Mouse (Mus musculus) cerebellum, adult (tissue): Measurements from ENCODE around the gene Wnt8b.
"Not testable (repeated sequence)": the region's sequence is repeated elsewhere in the genome, so short reads cannot be mapped to it uniquely, and the experiment has no call there.

Source experiments
- ATAC-seq: cut with Nextera tagmentation; 2 replicates; pipeline ENCODE4 v1.9.2; 2017; ENCODE audit warnings: mild to moderate bottlenecking, moderate library complexity, mixed read lengths; ENCODE audit not compliant: insufficient number of reproducible peaks, low FRiP score, low TSS enrichment

The Wnt8b gene

GRCm38 (mm10) chr19:44493128-44493527 lies at the start of gene Wnt8b:
TSS of gene Wnt8b (plus strand) at chr19:44493472.
- ATAC-seq = no peak

DNA sequence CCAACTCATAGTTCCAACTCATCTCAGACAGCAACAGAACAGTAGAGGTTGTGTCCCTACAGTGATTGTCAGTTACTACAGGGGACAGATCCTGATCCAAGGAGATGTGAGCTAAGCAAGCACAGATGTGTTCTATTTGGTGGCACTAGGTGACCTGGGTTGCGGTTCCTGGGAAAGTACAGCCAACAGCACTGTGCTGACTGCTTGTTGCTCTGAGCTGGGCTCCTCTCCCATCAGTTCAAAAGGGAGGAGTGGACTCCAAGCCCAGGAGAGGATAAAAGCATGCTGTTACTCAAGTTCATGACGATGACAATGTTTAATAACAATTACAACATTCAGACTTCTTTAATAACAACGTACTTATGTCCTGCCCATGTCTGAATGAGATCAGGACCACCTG lies 47.5 kb upstream of the Wnt8b start:
- ATAC-seq = no peak

DNA sequence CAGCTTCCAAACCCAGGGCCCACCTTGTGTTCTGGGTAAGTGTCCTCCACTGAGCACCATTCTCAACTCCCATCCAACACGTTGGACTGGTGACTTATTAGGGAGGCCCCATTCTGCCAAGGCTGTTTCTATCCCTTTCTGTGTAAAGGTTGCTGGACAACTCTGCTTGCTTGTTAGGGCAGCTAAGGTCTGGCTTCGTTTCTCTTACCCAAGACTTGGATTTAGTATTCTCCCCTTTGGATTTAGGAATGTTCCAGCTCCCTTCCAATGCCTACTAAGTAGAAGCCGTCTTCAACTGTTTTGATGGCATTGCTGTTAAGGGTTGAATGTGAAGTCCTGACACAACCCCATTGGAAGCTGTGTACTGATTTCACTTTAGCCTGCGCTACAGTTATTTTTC lies 45.3 kb upstream of the Wnt8b start:
- no peak for ATAC-seq

- ATAC-seq = no peak
Measured at GRCm38 (mm10) chr19:44454862-44455261, 38.4 kb upstream of the Wnt8b start.

DNA sequence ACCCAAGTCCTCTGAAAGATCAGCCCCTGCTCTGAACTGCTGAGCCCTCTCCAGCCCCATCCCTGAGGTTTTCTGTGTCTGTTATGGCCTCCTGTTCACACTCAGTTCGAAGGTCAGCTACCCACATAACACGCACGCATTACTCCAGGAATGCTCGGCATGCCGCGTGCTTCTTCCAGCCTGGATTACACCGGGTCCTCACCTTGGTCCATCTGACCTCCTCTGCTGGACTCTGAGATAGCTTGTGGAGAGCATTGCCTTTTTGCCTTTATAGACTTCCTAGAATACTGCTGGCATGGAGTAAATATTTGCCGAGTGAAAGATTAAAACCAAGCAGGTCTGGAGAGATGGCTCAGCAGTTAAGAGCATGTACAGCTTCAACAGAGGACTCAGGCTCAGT lies 37.9 kb upstream of the Wnt8b start:
- ATAC-seq = no peak

DNA sequence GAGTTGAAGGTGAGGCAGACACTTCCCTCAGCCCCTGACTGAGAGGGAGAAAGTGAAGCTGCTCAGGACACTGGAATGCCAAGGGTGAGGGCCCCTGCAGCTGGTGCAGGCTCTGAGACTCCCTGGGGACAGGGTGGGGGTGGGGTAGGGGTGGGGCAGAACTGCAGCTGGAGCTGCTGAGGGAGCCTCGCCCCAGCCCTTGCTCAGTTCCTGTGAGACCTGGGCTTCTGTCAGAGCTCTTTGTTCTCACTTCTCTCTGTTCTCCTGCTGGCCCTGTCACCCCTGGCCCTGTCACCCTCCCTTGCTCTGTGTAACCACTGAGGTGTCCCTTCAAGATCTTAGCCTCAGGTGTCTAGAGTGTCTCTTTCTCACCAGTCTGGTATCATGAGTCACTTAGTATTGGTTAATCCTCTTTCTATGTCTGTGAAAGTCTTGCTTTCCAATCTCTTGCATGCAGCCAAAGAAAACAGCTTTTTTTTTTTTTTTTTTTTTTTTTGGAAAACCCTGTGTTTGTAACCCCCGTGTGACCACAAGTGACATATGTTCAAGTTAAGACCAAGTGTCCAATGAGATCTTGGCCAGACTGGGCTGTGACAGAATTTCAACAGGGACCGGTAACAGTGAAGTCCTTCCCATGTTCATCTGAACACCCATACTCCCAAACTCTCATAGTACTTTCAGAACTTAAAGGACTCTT lies 35.8 kb upstream of the Wnt8b start:
- ATAC-seq = no peak

- ATAC-seq = peak; percentile 75; the same call in 1 of the 2 replicates
Measured at GRCm38 (mm10) chr19:44458696-44459095, 34.6 kb upstream of the Wnt8b start.

DNA sequence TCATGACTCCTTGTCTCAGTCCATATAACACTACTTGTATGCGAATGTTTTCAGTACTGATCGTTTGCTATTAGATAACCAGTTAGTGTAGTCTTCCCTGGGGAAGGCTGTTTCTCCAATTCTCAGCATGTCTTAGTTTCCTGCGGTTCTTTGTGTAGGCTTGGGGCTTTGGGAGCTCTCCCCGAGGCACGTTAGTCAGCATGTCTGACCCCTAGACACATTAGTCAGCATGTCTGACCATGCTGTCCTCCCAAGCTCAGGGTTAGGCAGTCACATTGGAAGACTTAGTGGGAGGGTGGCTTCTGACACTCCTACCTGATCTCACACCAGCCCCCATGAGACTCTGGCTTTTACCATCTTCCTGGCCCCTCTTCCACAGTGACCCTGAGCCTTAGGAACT lies 32.8 kb upstream of the Wnt8b start:
- ATAC-seq = no peak

DNA sequence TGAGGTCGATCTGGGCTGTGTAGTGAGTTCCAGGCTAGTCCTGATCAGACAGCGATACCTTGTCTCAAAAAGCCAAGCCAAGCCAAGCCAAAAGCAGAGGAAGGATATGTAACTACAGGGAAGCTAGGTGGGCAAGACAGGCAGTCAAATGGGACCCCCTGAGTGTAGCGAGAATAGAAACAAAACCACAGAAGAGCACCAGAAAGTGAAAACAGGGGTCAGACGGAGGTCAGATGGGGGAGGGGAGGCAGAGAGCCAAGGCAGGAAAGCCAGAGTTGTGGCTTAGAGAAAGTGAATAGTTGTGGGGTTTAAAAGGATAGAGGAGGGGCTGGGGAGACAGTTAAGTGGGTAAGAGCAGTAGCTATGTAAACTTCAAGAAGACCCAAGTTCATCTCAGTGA lies 31.8 kb upstream of the Wnt8b start:
- ATAC-seq = no peak

- no peak for ATAC-seq
Measured at GRCm38 (mm10) chr19:44462141-44462540, 31.1 kb upstream of the Wnt8b start.

- not testable (repeated sequence) for ATAC-seq
Measured at GRCm38 (mm10) chr19:44465960-44466525, 27.2 kb upstream of the Wnt8b start.

DNA sequence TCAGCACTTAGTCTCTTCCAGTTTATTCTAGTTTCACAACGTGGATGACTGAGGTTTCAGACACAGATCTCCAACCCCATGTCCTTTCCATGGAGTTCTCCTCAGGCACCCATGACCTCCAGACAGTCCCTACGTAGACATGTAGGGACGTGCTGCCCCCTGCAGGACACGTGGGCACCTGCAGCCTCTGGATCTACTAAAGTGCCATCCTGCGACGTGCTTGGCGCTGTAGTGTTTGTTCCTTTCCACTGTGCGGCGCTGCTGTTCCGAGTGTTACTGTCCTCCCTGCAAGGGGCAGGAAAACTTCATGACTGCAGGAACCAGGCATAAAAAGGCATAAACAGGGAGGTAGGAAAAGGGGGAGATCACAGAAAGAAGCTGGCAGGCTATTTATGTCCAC lies 19.1 kb upstream of the Wnt8b start:
- ATAC-seq = peak; percentile 66; the same call in 1 of the 2 replicates

DNA sequence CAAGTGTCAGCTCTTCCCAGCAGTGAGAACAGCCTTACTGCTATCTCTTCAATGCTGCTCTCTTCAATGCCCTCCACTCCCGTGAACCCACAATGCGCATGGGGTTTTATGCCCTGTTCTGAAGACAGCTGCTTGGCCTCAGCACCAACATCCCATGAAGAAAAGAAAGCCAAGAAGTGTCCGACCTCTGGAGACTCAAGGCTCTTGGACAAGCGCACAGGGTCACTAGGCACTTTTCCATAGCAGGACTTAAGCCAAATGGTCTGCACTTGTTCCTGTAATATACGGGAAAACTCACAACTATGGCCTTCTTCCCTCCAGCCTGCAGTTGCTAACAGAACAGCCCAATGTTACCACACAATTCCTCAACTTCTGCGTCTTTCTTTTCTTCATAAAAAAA lies 18.0 kb upstream of the Wnt8b start:
- no peak for ATAC-seq

- ATAC-seq = no peak
Measured at GRCm38 (mm10) chr19:44476541-44476940, 16.7 kb upstream of the Wnt8b start.

DNA sequence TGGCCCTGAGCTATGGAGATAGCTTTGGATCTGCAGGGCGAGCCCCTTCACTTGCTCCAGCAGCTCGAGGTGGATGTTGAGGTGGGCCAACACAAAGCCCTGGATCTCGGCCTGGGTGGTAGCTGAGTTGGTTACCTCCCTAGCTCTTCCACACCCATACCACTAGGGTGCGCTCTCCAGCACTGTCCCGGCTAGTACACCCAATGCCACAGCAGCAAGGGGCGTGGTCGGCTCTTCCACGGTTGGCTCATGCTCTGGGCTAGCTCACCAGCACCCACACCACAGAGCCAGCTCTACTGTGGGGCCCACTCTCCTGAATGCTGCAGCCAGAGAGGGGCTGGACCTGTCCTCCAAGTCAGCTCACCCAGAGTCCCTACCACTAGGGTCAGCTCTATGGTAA lies 6.0 kb upstream of the Wnt8b start:
- no peak for ATAC-seq

- no peak for ATAC-seq
Measured at GRCm38 (mm10) chr19:44496511-44496910, 3.2 kb downstream of the Wnt8b start.

GRCm38 (mm10) chr19:44496941-44497340 lies 3.7 kb downstream of the Wnt8b start:
- ATAC-seq = no peak

DNA sequence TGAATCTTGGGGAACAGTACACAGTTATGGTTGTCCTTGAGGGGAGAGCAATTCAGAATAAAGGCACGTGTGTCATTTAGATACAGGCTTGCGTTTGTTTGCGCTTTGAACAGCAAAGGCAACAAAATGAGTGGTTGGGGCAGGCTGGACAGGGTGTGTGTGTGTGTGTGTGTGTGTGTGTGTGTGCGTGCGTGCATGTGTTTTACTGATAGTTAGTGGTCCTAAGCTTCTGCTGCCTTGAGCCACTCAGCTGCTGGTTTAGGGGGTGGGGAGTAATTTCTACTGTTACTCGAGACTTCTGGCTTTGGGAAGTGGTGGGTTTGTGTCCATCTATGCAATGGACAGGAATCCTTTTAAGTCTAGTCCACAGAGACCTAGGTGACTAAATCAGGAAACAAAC lies 5.7 kb downstream of the Wnt8b start:
- no peak for ATAC-seq

DNA sequence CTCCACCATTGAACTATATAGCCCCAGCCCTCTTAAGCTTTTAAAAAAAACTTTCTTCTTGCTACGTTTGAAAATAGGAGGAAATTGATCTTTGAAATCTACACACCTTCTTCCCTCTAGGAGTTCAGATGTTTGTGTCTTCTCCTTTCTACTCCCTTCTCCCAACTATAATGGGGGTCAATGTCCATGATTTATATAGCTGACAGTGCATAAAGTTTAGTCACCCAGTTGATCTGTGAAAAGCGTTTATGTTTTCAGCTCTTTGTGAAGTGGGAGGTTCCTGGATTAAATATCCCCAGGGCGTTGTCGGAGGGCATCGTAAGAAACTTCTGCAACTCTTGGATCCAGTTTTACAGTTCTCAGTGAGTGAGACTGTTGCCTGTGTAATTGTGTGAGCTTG lies 7.0 kb downstream of the Wnt8b start:
- no peak for ATAC-seq

GRCm38 (mm10) chr19:44501925-44502324 lies 8.7 kb downstream of the Wnt8b start:
- no peak for ATAC-seq

DNA sequence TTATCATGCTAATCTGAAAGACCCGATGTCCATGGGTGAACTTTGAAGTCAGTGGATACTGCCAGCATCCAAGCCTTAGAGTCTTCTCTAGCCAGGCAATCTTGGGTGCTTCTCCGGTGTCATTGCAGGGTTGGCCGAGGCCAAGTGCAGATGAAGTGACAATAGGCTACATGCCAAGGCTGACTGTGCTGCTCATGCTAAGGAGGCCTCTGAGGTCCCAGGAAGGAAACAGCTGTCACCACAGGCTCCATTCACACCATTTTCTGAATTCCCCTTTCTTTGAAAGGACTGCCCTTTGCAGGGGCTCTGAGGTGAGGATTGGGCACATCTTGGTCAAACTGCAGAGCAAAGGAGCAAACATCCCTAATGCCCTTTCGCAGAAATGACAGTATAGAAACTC lies 9.5 kb downstream of the Wnt8b start:
- ATAC-seq = no peak

- ATAC-seq = no peak
Measured at GRCm38 (mm10) chr19:44510534-44511175, 17.4 kb downstream of the Wnt8b start.
